Mouse (Mus musculus): ENCODE results near the gene Selenoh. TPM values are rescaled to one million over a fixed set of nuclear protein-coding genes. Genes with fewer than 3 reads are reported as not detected.

The Selenoh gene
- polyA plus RNA-seq, 1 experiment from 2014 or later = 502 TPM

GRCm38 (mm10) chr2:84660253-84660652 lies 10.3 kb downstream of the Selenoh start:
- no peak overlapping the region for H3K4me3 ChIP-seq (ENCODE audit: low read depth, low read length)
- no peak overlapping the region for H3K9ac ChIP-seq (ENCODE audit: low read length)
- ATAC-seq (replicated peaks; ENCODE audit: low FRiP score) (no peak), DNase-seq (ENCODE audit: low spot score) (no peak)
- H3K9me3 ChIP-seq (ENCODE audit: control insufficient read depth, low read length) = no peaks in the 10 kb centered on the region
- 64% methylated on average over 3 of the region's 3 CpGs for WGBS
- no peaks in the 10 kb centered on the region for H3K36me3 ChIP-seq (ENCODE audit: control insufficient read depth, insufficient read depth, low read length)
- no peak overlapping the region for H3K27ac ChIP-seq (ENCODE audit: low read depth, low read length)
- H3K4me2 ChIP-seq (ENCODE audit: low read depth, low read length, severe bottlenecking) = no peak overlapping the region
- no peaks in the 10 kb centered on the region for H3K4me1 ChIP-seq (replicated peaks; ENCODE audit: control insufficient read depth, insufficient read depth, low read length)
- no peaks in the 10 kb centered on the region for H3K27me3 ChIP-seq (ENCODE audit: control insufficient read depth, insufficient read depth, low read length)

DNA sequence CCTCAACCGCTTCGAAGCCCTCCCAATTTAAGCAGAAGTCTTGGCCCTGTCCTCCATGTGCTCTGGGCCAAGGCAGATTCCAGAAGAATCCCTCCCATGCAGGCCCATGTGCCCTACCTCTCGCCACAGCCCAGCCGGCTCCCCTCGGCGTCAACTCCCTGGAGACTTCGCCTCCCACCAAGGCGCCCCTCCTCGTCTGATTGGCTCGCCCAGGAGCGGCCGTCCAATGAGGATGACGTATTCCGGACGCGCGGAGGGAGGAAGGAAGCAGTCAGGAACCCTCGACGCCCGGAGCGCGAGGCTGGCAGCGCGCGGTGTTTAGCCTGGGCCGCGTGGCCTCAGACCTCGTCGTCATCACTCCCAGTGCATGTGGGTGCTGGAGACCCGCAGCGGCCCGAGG lies 11.8 kb downstream of the Selenoh start, which contains the start of gene Btbd18:
Btbd18 (plus strand) TSS at position 274 of the 400 bp plus-strand sequence.
- Histone ChIP-seq H3K27ac (ENCODE audit: low read depth, low read length) (no peak within 1 kb of the TSS), H3K4me2 (ENCODE audit: low read depth, low read length, severe bottlenecking) (no peak within 1 kb of the TSS), H3K27me3 (ENCODE audit: control insufficient read depth, insufficient read depth, low read length) (no peaks in the 10 kb centered on the region), H3K9me3 (ENCODE audit: control insufficient read depth, low read length) (no peaks in the 10 kb centered on the region), H3K4me1 (replicated peaks; ENCODE audit: control insufficient read depth, insufficient read depth, low read length) (no peaks in the 10 kb centered on the region), H3K36me3 (ENCODE audit: control insufficient read depth, insufficient read depth, low read length) (no peaks in the 10 kb centered on the region), H3K9ac (ENCODE audit: low read length) (no peak within 1 kb of the TSS), H3K4me3 (ENCODE audit: low read depth, low read length) (no peak within 1 kb of the TSS)
- 93% methylated on average over 32 of the region's 32 CpGs for WGBS
- 0 out of 2 replicates have a peak, but pooled peaks have one; percentile 17 for ATAC-seq (replicated peaks; ENCODE audit: low FRiP score)
- DNase-seq (ENCODE audit: low spot score) = no peak

- Histone ChIP-seq H3K4me2 (ENCODE audit: low read depth, low read length, severe bottlenecking) (no peak overlapping the region), H3K4me1 (replicated peaks; ENCODE audit: control insufficient read depth, insufficient read depth, low read length) (no peaks in the 10 kb centered on the region), H3K27ac (ENCODE audit: low read depth, low read length) (no peak overlapping the region), H3K9me3 (ENCODE audit: control insufficient read depth, low read length) (no peaks in the 10 kb centered on the region), H3K9ac (ENCODE audit: low read length) (no peak overlapping the region), H3K36me3 (ENCODE audit: control insufficient read depth, insufficient read depth, low read length) (no peaks in the 10 kb centered on the region), H3K4me3 (ENCODE audit: low read depth, low read length) (no peak overlapping the region), H3K27me3 (ENCODE audit: control insufficient read depth, insufficient read depth, low read length) (no peaks in the 10 kb centered on the region)
- ATAC-seq (replicated peaks; ENCODE audit: low FRiP score) (no peak), DNase-seq (ENCODE audit: low spot score) (no peak)
- WGBS = 86% methylated on average over 1 of the region's 1 CpGs
Measured at GRCm38 (mm10) chr2:84655864-84656263, 14.7 kb downstream of the Selenoh start.

- Histone ChIP-seq H3K4me1 (replicated peaks; ENCODE audit: control insufficient read depth, insufficient read depth, low read length) (no peaks in the 10 kb centered on the region), H3K36me3 (ENCODE audit: control insufficient read depth, insufficient read depth, low read length) (no peaks in the 10 kb centered on the region), H3K4me2 (ENCODE audit: low read depth, low read length, severe bottlenecking) (no peak overlapping the region), H3K27me3 (ENCODE audit: control insufficient read depth, insufficient read depth, low read length) (no peaks in the 10 kb centered on the region), H3K9me3 (ENCODE audit: control insufficient read depth, low read length) (no peaks in the 10 kb centered on the region), H3K27ac (ENCODE audit: low read depth, low read length) (no peak overlapping the region), H3K4me3 (ENCODE audit: low read depth, low read length) (no peak overlapping the region), H3K9ac (ENCODE audit: low read length) (no peak overlapping the region)
- DNase-seq (ENCODE audit: low spot score) (no peak), ATAC-seq (replicated peaks; ENCODE audit: low FRiP score) (no peak)
Measured at GRCm38 (mm10) chr2:84653354-84653753, 17.2 kb downstream of the Selenoh start.

GRCm38 (mm10) chr2:84650464-84651195 lies 19.9 kb downstream of the Selenoh start, which contains the start of gene Ctnnd1:
TSS of gene Ctnnd1 (minus strand) at chr2:84650765.
- no peaks in the 10 kb centered on the region for H3K9me3 ChIP-seq (ENCODE audit: control insufficient read depth, low read length)
- DNase-seq (ENCODE audit: low spot score) (peak; percentile 82), ATAC-seq (replicated peaks; ENCODE audit: low FRiP score) (peak; percentile 97)
- peak within 1 kb of the TSS; percentile 65 for H3K4me3 ChIP-seq (ENCODE audit: low read depth, low read length)
- H3K27me3 ChIP-seq (ENCODE audit: control insufficient read depth, insufficient read depth, low read length) = no peaks in the 10 kb centered on the region
- peak within 1 kb of the TSS; percentile 73 for H3K4me2 ChIP-seq (ENCODE audit: low read depth, low read length, severe bottlenecking)
- no peaks in the 10 kb centered on the region for H3K36me3 ChIP-seq (ENCODE audit: control insufficient read depth, insufficient read depth, low read length)
- under 1% methylated on average over 15 of the region's 15 CpGs for WGBS
- peak within 1 kb of the TSS; percentile 83 for H3K9ac ChIP-seq (ENCODE audit: low read length)
- H3K27ac ChIP-seq (ENCODE audit: low read depth, low read length) = peak within 1 kb of the TSS; percentile 72
- no peaks in the 10 kb centered on the region for H3K4me1 ChIP-seq (replicated peaks; ENCODE audit: control insufficient read depth, insufficient read depth, low read length)

DNA sequence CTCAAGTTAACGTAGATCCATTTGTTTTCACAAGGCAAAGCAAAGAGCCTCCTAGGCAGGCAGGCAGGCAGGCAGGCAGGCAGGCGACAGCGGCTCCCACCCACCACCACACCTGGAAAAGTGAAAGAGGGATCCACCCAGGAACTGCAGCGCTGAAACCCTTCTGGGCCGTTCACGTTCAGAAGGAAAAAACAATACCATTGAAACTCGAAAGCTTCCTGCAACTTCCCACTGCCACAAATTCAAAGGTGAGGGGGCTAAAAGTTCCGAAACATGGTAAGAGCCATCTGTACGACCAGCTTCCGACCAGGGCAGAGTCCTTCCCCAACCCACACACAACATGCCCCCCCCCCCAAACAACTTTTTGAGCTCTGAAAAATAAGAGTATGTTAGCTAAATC lies 20.9 kb downstream of the Selenoh start:
- WGBS = 0% methylated on average over 10 of the region's 10 CpGs
- Histone ChIP-seq H3K4me3 (ENCODE audit: low read depth, low read length) (peak overlapping the region; percentile 65), H3K27me3 (ENCODE audit: control insufficient read depth, insufficient read depth, low read length) (no peaks in the 10 kb centered on the region), H3K4me2 (ENCODE audit: low read depth, low read length, severe bottlenecking) (peak overlapping the region; percentile 73), H3K9ac (ENCODE audit: low read length) (peak overlapping the region; percentile 83), H3K27ac (ENCODE audit: low read depth, low read length) (no peak overlapping the region), H3K36me3 (ENCODE audit: control insufficient read depth, insufficient read depth, low read length) (no peaks in the 10 kb centered on the region), H3K4me1 (replicated peaks; ENCODE audit: control insufficient read depth, insufficient read depth, low read length) (no peaks in the 10 kb centered on the region), H3K9me3 (ENCODE audit: control insufficient read depth, low read length) (no peaks in the 10 kb centered on the region)
- DNase-seq (ENCODE audit: low spot score) (no peak), ATAC-seq (replicated peaks; ENCODE audit: low FRiP score) (no peak)

GRCm38 (mm10) chr2:84648369-84648768 lies 22.2 kb downstream of the Selenoh start:
- Histone ChIP-seq H3K9me3 (ENCODE audit: control insufficient read depth, low read length) (no peaks in the 10 kb centered on the region), H3K27me3 (ENCODE audit: control insufficient read depth, insufficient read depth, low read length) (no peaks in the 10 kb centered on the region), H3K4me3 (ENCODE audit: low read depth, low read length) (peak overlapping the region; percentile 20), H3K9ac (ENCODE audit: low read length) (peak overlapping the region; percentile 44; the same call in 1 of the 2 replicates), H3K4me1 (replicated peaks; ENCODE audit: control insufficient read depth, insufficient read depth, low read length) (no peaks in the 10 kb centered on the region), H3K4me2 (ENCODE audit: low read depth, low read length, severe bottlenecking) (peak overlapping the region; percentile 41), H3K36me3 (ENCODE audit: control insufficient read depth, insufficient read depth, low read length) (no peaks in the 10 kb centered on the region), H3K27ac (ENCODE audit: low read depth, low read length) (no peak overlapping the region)
- DNase-seq (ENCODE audit: low spot score) (no peak), ATAC-seq (replicated peaks; ENCODE audit: low FRiP score) (no peak)
- 53% methylated on average over 6 of the region's 6 CpGs for WGBS

- Histone ChIP-seq H3K4me1 (replicated peaks; ENCODE audit: control insufficient read depth, insufficient read depth, low read length) (no peaks in the 10 kb centered on the region), H3K27me3 (ENCODE audit: control insufficient read depth, insufficient read depth, low read length) (no peaks in the 10 kb centered on the region), H3K4me2 (ENCODE audit: low read depth, low read length, severe bottlenecking) (no peak overlapping the region), H3K27ac (ENCODE audit: low read depth, low read length) (no peak overlapping the region), H3K4me3 (ENCODE audit: low read depth, low read length) (no peak overlapping the region), H3K9me3 (ENCODE audit: control insufficient read depth, low read length) (no peaks in the 10 kb centered on the region), H3K36me3 (ENCODE audit: control insufficient read depth, insufficient read depth, low read length) (no peaks in the 10 kb centered on the region), H3K9ac (ENCODE audit: low read length) (no peak overlapping the region)
- DNase-seq (ENCODE audit: low spot score) (no peak), ATAC-seq (replicated peaks; ENCODE audit: low FRiP score) (no peak)
- WGBS = 93% methylated on average over 6 of the region's 6 CpGs
Measured at GRCm38 (mm10) chr2:84647051-84647568, 23.5 kb downstream of the Selenoh start.

- Histone ChIP-seq H3K27me3 (ENCODE audit: control insufficient read depth, insufficient read depth, low read length) (no peaks in the 10 kb centered on the region), H3K4me3 (ENCODE audit: low read depth, low read length) (no peak overlapping the region), H3K36me3 (ENCODE audit: control insufficient read depth, insufficient read depth, low read length) (no peaks in the 10 kb centered on the region), H3K4me1 (replicated peaks; ENCODE audit: control insufficient read depth, insufficient read depth, low read length) (no peaks in the 10 kb centered on the region), H3K9ac (ENCODE audit: low read length) (no peak overlapping the region), H3K27ac (ENCODE audit: low read depth, low read length) (no peak overlapping the region), H3K9me3 (ENCODE audit: control insufficient read depth, low read length) (no peaks in the 10 kb centered on the region), H3K4me2 (ENCODE audit: low read depth, low read length, severe bottlenecking) (no peak overlapping the region)
- WGBS = 87% methylated on average over 1 of the region's 1 CpGs
- no peak for DNase-seq (ENCODE audit: low spot score)
- no peak for ATAC-seq (replicated peaks; ENCODE audit: low FRiP score)
Measured at GRCm38 (mm10) chr2:84646138-84646537, 24.4 kb downstream of the Selenoh start.

Data from forebrain, embryonic 11.5 days (tissue).